Mouse (Mus musculus): ENCODE measurements around the gene Ccnt2. TPM values are rescaled to one million over a fixed set of nuclear protein-coding genes. Genes with fewer than 3 reads are reported as not detected.
"Not testable (repeated sequence)": the region's sequence is repeated elsewhere in the genome, so short reads cannot be mapped to it uniquely, and the experiment has no call there.

Ccnt2 gene
- total RNA-seq (2018; cell fraction: chromatin; rRNA removed): 100 to 1,000 TPM; 213 to 406 (median 340) TPM
- 10 to 100 TPM in 24 of 26 experiments, 1 to 10 TPM in 2; 8.9 to 27.6 (median 15.0) TPM for total RNA-seq (2018; cell fraction: cytosol; rRNA removed)
- total RNA-seq (2018; cell fraction: nucleus; rRNA removed): 100 to 1,000 TPM; 157 to 337 (median 214) TPM
- 16.3 to 29.4 TPM (median 17.5 TPM) in 3 replicates for polyA plus RNA-seq (2018)

DNA sequence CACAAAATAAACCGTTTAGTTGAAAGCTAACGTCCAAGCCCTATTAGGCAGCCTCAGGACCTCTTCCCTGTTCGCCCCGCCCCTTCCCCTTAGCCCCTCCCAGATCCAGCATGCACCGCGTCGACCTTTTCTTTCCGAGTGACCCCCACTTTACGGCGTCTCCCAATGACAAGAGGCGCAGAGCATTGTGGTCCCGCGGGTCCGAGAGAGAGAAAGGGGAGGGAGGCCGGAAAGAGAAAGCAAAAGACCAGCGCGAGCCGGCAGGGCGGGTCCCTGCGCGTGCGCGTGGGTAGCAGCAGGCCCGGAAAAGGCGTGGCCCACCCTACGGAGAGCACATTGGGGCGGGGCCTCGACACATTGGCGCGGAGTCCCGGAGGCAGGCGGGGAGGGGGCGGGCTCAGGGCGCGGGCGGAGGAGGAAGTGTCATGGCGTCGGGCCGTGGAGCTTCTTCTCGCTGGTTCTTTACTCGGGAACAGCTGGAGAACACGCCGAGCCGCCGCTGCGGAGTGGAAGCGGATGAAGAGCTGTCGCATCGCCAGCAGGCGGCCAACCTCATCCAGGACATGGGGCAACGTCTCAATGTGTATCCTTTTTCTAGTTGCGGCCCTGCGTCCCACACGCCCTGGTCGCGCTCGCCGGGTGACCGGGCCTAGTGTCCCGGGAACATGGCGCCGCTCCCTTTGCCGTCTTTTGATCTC, at the start of gene Ccnt2:
Gene Ccnt2, plus strand, starts transcription at position 362 of the 698 bp plus-strand sequence.
- WGBS (ENCODE audit: missing documents): under 1% methylated on average over 57 of the region's 63 CpGs
- H3K27ac ChIP-seq: peak within 1 kb of the TSS; percentile 86
- peak within 1 kb of the TSS; percentile 97 for H3K4me3 ChIP-seq (ENCODE audit: inconsistent target)
- H3K36me3 ChIP-seq (ENCODE audit: inconsistent target): no peaks in the 10 kb centered on the region
- peaks cover 58% of the 10 kb centered on the region for H3K79me2 ChIP-seq (ENCODE audit: inconsistent target)

DNA sequence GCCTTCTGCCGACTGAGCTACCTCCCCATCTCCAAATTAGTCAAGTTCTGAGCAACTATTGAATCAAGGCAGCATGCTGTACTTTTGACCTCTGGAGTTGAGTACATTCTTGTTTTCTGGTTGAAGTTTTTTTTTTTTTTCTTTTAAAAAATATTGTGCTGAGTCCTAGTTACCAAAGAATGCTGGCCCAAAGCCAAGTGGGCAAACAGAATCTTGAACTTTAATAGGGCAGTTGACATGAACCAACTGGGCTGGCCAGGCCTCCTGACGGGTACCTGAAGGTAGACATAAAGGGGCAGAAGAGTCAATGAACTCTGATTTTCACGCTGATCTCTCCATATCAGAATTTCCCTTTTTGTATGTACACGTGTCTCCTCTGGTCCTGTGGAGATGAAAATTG, 44.9 kb upstream of the Ccnt2 start, which contains the start of gene Acmsd:
Gene Acmsd, plus strand, starts transcription at position 318 of the 400 bp plus-strand sequence.
- H3K4me3 ChIP-seq (ENCODE audit: inconsistent target): no peak within 1 kb of the TSS
- no peaks in the 10 kb centered on the region for H3K36me3 ChIP-seq (ENCODE audit: inconsistent target)
- 90% methylated on average over 2 of the region's 4 CpGs for WGBS (ENCODE audit: missing documents)
- no peaks in the 10 kb centered on the region for H3K79me2 ChIP-seq (ENCODE audit: inconsistent target)
- H3K27ac ChIP-seq: no peak within 1 kb of the TSS

DNA sequence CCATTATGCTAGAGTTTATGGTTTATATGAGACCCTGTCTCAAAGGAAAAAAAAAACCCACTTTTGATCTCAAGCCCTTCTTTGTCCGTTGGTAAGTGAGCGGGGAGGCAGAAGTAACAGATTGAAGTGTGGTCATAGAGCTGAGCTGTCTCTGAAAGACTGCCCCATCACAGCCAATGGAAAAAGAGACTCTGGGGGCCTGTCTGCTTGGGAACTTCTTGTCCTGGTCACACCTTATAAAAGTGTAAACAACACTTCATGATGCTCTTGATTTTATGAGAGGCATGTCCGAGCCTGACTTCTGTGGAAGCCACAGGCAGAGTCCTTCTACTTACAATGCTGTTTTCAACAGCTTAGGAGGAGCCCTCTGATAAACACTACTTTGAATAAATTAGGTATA, 42.9 kb upstream of the Ccnt2 start:
- no peaks in the 10 kb centered on the region for H3K79me2 ChIP-seq (ENCODE audit: inconsistent target)
- WGBS (ENCODE audit: missing documents): 70% methylated on average over 3 of the region's 3 CpGs
- H3K27ac ChIP-seq: no peak overlapping the region
- H3K36me3 ChIP-seq (ENCODE audit: inconsistent target): no peaks in the 10 kb centered on the region
- no peak overlapping the region for H3K4me3 ChIP-seq (ENCODE audit: inconsistent target)

DNA sequence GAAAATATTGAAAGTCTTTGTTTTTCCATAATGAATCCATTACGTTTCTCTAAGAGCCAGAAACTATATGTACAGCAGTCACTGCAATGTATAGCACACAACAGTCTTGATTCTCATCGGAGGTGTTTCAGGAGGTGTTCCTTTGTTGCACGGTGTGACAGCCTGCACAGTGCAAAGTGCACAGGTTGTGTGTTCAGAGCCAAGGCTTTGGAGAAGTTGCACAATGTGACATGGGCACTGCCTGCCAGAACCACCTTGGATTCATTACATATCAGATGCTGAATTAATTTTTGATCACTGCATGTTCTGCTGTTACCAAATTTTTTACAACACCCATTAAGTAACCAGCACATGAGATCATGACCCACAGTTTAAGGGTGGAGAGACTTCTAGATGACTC, 41.5 kb upstream of the Ccnt2 start:
- Histone ChIP-seq H3K36me3 (ENCODE audit: inconsistent target) (no peaks in the 10 kb centered on the region), H3K4me3 (ENCODE audit: inconsistent target) (no peak overlapping the region), H3K27ac (no peak overlapping the region), H3K79me2 (ENCODE audit: inconsistent target) (no peaks in the 10 kb centered on the region)
- 88% methylated on average over 3 of the region's 3 CpGs for WGBS (ENCODE audit: missing documents)

DNA sequence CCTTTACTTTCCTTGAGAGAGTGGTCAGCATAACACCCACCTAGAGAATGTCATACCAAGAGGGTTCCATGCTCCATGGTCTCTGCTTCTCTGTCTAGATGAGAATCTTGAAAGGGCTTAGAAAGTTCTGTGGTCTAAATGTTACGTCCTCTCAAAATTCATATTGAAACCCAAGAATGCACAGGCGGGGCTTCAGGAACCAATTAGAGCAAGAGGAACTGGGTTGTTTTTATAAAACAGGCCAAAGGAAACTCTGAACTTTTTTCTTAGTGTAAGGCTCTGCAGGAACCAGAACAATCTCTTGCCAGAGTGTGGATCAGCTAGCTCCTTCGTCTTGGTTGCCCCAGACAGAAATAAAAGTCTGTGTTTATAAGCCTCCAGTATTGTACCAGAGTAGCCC, 41.1 kb upstream of the Ccnt2 start:
- H3K79me2 ChIP-seq (ENCODE audit: inconsistent target): no peaks in the 10 kb centered on the region
- H3K36me3 ChIP-seq (ENCODE audit: inconsistent target): no peaks in the 10 kb centered on the region
- no peak overlapping the region for H3K27ac ChIP-seq
- WGBS (ENCODE audit: missing documents): 42% methylated on average over 3 of the region's 3 CpGs
- H3K4me3 ChIP-seq (ENCODE audit: inconsistent target): no peak overlapping the region

DNA sequence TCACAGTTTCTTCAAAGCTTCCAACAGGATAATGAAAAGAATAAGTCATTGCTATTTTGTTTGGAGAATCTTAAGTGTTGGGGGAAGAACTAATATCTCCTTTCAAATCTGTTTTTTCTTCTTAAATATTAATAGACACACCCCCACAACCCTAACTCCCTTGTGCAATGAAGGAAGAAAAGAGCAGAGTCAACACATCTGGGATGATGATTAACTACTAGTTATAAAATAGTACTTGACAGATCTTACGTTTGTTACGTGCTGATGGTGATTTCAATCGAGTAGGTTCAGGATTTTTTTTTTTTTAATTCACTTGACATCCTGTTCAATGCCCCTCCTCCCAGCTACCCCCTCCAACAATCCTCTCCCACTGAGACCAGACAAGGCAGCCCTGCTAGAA, 38.6 kb upstream of the Ccnt2 start:
- H3K79me2 ChIP-seq (ENCODE audit: inconsistent target): no peaks in the 10 kb centered on the region
- H3K36me3 ChIP-seq (ENCODE audit: inconsistent target): no peaks in the 10 kb centered on the region
- WGBS (ENCODE audit: missing documents): 95% methylated on average over 3 of the region's 3 CpGs
- H3K27ac ChIP-seq: no peak overlapping the region
- H3K4me3 ChIP-seq (ENCODE audit: inconsistent target): no peak overlapping the region

DNA sequence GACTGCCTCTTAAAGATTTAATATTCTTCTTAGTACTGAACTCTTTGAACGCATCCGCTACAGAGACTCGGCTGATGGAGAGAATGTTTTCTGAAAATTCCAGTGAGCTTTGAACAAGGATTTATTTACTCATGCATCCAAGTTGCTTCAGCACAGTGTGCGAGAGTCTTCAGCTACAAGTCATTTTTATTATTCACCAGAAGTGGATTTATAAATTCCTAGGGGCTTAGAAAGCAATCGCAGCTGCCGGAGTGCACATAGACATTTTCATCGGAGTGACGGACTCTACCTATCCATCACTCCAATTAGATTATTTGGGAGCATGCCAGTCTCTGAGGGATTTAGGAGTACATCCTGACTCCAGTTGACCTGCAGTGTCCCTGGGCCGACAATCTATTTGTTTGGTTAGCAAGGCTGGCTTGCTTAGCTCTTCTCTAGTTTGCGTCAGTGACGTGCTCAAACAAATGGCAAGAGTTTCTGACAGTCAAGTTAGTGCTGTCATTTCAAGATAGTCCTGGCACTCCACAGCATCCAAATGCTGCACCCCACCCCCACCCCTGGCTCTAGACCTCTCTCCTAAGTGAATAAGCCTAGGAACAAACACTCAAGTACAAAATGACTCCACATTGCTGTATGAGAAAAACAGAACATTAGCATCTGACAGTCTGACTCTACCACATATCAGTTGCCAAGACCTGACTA, 23.4 kb upstream of the Ccnt2 start:
- Histone ChIP-seq H3K36me3 (ENCODE audit: inconsistent target) (no peaks in the 10 kb centered on the region), H3K79me2 (ENCODE audit: inconsistent target) (no peaks in the 10 kb centered on the region), H3K27ac (no peak overlapping the region), H3K4me3 (ENCODE audit: inconsistent target) (no peak overlapping the region)
- WGBS (ENCODE audit: missing documents): 96% methylated on average over 11 of the region's 11 CpGs

DNA sequence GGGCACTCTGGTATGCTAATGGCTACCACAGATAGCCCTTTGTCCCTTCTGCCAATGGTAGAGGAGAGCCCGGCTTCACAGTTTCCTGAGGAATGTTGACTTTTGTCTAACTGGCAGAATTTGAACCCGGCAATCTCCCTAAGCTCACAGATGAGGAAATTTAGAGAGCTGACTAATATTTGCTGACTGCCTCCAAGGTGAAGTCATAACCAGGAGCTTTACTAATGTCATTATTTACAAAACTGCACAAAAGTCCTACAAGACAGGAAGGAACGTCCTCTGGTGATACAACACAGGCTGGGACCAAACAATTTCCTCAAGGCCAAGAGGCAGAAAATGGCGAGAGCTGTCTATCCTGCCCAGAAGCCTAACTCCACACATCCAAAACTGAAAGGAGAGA, 18.2 kb upstream of the Ccnt2 start:
- Histone ChIP-seq H3K27ac (no peak overlapping the region), H3K4me3 (ENCODE audit: inconsistent target) (no peak overlapping the region), H3K79me2 (ENCODE audit: inconsistent target) (no peaks in the 10 kb centered on the region), H3K36me3 (ENCODE audit: inconsistent target) (no peaks in the 10 kb centered on the region)
- 75% methylated on average over 4 of the region's 4 CpGs for WGBS (ENCODE audit: missing documents)

DNA sequence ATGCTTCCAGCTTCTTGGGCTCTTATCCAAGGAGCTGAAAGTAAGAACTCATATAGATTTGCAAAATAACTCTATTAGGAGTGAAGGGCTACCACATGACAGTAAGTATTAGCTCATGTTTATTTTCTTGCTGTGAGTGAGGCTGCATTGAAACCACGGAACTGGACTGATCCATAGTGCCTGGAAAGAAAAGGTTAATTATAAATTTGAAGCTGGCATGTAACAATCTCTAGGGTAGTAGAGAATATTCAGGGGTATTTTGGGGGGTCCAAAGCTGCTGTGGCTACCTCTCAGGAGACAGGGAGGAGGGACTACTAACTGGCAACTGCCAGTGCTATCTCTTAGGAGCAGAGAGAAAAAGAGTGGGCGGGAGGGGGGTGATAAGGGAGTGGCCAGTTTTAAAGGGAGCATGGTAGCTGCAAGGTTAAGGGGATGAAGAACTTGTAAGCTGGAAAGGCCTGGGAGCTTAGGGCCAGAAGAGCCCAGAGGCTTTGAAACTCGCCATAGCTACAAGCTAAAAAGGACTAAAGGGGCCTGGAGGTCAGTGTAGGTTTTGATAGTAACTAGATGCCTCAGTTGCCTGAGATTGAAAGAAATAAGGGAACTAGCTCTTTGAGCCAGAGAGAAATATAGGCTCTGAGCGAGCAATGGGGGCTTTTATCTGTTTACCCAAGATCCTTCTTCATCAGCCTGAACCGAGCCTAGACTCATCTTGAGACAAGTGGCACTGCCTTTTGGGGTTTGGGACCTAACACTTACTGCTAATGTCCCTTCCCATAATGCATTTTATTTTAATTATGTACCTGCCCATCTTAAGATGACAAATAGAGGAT, 17.4 kb upstream of the Ccnt2 start:
- Histone ChIP-seq H3K36me3 (ENCODE audit: inconsistent target) (no peaks in the 10 kb centered on the region), H3K27ac (no peak overlapping the region), H3K79me2 (ENCODE audit: inconsistent target) (no peaks in the 10 kb centered on the region), H3K4me3 (ENCODE audit: inconsistent target) (no peak overlapping the region)
- 90% methylated on average over 5 of the region's 5 CpGs for WGBS (ENCODE audit: missing documents)

DNA sequence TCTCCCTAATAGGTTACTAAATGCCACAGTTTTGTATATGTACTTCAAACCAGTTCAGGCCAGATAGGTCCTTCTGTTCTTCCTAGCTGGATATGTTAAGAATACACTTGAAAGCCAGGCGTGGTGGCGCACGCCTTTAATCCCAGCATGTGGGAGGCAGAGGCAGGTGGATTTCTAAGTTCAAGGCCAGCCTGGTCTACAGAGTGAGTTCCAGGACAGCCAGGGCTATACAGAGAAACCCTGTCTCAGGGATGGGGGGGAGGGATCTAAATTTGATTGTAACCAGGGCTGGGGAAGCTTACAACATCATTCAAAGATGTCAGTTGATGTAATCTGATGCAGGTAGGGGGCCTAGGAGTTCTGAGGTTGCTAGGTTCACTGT, 16.8 kb upstream of the Ccnt2 start:
- not testable (repeated sequence) for H3K27ac ChIP-seq; H3K4me3 ChIP-seq (ENCODE audit: inconsistent target); H3K79me2 ChIP-seq (ENCODE audit: inconsistent target); H3K36me3 ChIP-seq (ENCODE audit: inconsistent target)
- WGBS (ENCODE audit: missing documents): 96% methylated on average over 3 of the region's 3 CpGs

DNA sequence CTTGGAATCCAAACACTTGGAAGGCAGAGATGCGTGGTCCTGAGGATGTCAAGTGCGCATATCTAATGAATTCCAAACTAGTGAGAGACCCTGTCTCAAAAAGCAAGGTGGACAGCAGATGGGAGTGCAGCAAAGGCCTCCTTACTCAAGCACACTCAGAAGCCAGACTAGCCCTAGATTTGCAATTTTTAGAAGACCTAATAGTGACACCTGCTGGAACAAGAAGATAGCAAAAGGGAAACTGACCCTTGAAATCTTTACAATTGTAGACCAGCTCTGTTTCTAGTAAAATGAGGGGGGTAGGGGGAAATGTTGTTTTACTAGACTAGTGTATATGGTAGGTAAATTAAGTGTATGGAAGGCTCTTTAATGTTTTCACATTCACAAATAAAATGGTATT, 8.5 kb upstream of the Ccnt2 start:
- Histone ChIP-seq H3K4me3 (ENCODE audit: inconsistent target) (no peak overlapping the region), H3K36me3 (ENCODE audit: inconsistent target) (no peaks in the 10 kb centered on the region), H3K79me2 (ENCODE audit: inconsistent target) (no peaks in the 10 kb centered on the region), H3K27ac (no peak overlapping the region)
- WGBS (ENCODE audit: missing documents): 80% methylated on average over 2 of the region's 2 CpGs

DNA sequence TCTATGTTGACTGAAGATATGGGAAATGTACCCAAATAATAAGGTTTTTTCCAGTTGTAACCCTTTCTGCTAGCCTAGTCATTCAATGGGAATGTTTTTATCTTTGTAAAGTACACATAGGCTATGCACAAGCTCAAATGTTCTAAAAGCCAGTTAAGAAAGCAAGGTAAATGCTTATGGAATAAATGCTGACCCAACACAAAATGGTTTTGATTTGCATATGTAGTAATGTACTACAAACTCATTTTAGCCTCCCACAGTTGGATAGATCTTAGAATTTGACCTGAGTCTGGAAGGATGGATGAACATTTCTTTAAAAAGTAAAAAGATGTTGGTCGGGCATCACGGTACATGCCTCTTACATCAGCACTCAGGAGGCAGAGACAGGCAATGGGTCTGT, 7.2 kb upstream of the Ccnt2 start:
- Histone ChIP-seq H3K79me2 (ENCODE audit: inconsistent target) (no peaks in the 10 kb centered on the region), H3K4me3 (ENCODE audit: inconsistent target) (no peak overlapping the region), H3K27ac (no peak overlapping the region), H3K36me3 (ENCODE audit: inconsistent target) (no peaks in the 10 kb centered on the region)
- 92% methylated on average over 2 of the region's 2 CpGs for WGBS (ENCODE audit: missing documents)

DNA sequence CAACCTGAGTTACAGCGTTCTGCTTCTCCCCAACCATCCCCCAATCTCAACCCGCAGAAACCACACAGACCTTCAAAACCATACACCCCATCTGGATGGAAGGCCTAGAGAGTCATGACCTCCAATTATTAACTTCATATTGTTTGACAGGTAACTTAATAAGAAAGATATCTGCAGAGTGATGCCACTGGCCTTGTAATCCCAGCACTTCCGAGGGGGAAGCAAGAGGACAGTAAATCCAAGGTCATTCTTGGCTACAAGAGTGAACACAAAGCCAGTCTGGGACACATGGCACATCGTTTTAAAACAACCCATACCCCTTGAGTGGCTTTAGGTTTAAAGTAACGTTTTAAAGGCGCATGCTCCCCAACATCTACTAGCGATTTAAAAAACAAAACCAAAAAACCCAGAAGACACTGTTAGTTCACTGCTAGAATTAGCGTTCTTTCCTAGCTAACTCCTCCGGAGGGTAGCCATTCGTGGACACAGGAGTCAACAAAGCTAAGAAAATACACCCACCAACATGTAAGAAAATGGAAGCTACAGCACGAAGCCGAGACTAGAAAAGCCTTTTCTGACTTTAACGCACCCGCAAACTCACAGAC, 664 bp upstream of the Ccnt2 start:
- Histone ChIP-seq H3K79me2 (ENCODE audit: inconsistent target) (peaks cover 51% of the 10 kb centered on the region), H3K27ac (peak overlapping the region; percentile 61), H3K4me3 (ENCODE audit: inconsistent target) (peak overlapping the region; percentile 74), H3K36me3 (ENCODE audit: inconsistent target) (no peaks in the 10 kb centered on the region)
- 0% methylated on average over 14 of the region's 14 CpGs for WGBS (ENCODE audit: missing documents)

DNA sequence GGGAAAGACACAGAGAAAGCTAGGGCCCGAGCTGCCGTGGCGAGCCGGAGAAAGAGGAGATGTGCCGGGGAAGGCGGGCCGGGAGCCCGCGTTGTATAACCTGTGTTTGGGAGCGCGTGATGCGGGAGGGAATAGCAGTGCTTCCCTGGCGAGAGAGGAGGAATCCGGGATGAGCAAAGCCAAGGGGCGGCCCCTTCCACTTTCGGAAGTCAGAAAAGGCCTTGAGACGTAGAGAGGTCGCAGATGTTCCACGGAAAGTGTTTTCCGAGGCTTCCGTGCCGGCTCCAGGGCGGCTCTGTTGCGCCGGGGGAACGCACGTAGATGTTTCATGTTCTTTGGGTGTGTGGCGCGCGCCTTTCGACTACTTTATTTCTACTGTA, 527 bp downstream of the Ccnt2 start:
- no peaks in the 10 kb centered on the region for H3K36me3 ChIP-seq (ENCODE audit: inconsistent target)
- peak overlapping the region; percentile 97 for H3K4me3 ChIP-seq (ENCODE audit: inconsistent target)
- peak overlapping the region; percentile 86 for H3K27ac ChIP-seq
- peaks cover 63% of the 10 kb centered on the region for H3K79me2 ChIP-seq (ENCODE audit: inconsistent target)
- 2% methylated on average over 31 of the region's 31 CpGs for WGBS (ENCODE audit: missing documents)
